In genomic region chr4:134128221-134128982, GRCm38 (mm10) we compare ENCODE assay signal across 8 mouse cellular contexts. TPM values are rescaled to one million over a fixed set of nuclear protein-coding genes. Genes with fewer than 3 reads are reported as not detected.
DNase-seq lines count a peak whose midpoint lies in the region; ATAC-seq lines count a peak whose summit lies in the region.

Gene Sh3bgrl3 (minus strand): TSS chr4:134128789.

- peak within 1 kb of the TSS; percentile 86 for H3K9ac ChIP-seq in heart, embryonic 12.5 days
- H3K9ac ChIP-seq in kidney, embryonic 16.5 days (replicated peaks; ENCODE audit: low read length) = peak within 1 kb of the TSS; percentile 90

- H3K4me2 ChIP-seq in heart, embryonic 12.5 days = peak within 1 kb of the TSS; percentile 90
- peak within 1 kb of the TSS; percentile 88 for H3K4me2 ChIP-seq in kidney, embryonic 16.5 days (replicated peaks; ENCODE audit: low read depth, low read length)

- DNase-seq in CD4-positive, CD25-positive, alpha-beta regulatory T cell, adult 2 months (ENCODE audit: low read depth, low spot score) = peak; percentile 90
- peak; percentile 90 for DNase-seq in liver
- peak; percentile 55 to 79 for DNase-seq in monocyte, adult 2 months (ENCODE audit: low read depth in 1 of 2, low spot score in 2 of 2)
- peak; percentile 93 to 94 for DNase-seq in spleen, postnatal 36 days (ENCODE audit: low spot score in 2 of 2)

- H3K36me3 ChIP-seq in heart, embryonic 12.5 days = peaks cover 21% of the 10 kb centered on the region
- H3K36me3 ChIP-seq in kidney, embryonic 16.5 days (ENCODE audit: insufficient read depth, low read length) = peaks cover 7% of the 10 kb centered on the region; the same call in 1 of the 2 replicates

- H3K4me3 ChIP-seq in brown adipose tissue, adult 24 weeks (ENCODE audit: insufficient read depth, low read depth, low read length) = peak within 1 kb of the TSS; percentile 90
- peak within 1 kb of the TSS; percentile 88 for H3K4me3 ChIP-seq in heart, embryonic 12.5 days
- H3K4me3 ChIP-seq in kidney, embryonic 16.5 days (ENCODE audit: low read length) = peak within 1 kb of the TSS; percentile 86

- ATAC-seq in erythroid progenitor cell, adult 5-6 weeks (replicated peaks; ENCODE audit: low FRiP score, poor library complexity, severe bottlenecking) = peak; percentile 84
- ATAC-seq in heart, embryonic 12.5 days (ENCODE audit: insufficient number of reproducible peaks, low FRiP score) = peak; percentile 92
- ATAC-seq in kidney, embryonic 16.5 days (ENCODE audit: low FRiP score, low TSS enrichment) = peak; percentile 94

- H3K27me3 ChIP-seq in heart, embryonic 12.5 days (replicated peaks) = no peaks in the 10 kb centered on the region; the same call in 1 of the 2 replicates
- no peaks in the 10 kb centered on the region for H3K27me3 ChIP-seq in kidney, embryonic 16.5 days (ENCODE audit: insufficient read depth, low read length)

- peaks cover 11% of the 10 kb centered on the region; the same call in 1 of the 2 replicates for H3K4me1 ChIP-seq in brown adipose tissue, adult 24 weeks (ENCODE audit: control insufficient read depth, insufficient read depth, insufficient read length, low read length)
- peaks cover 44% of the 10 kb centered on the region for H3K4me1 ChIP-seq in heart, embryonic 12.5 days (replicated peaks)
- peaks cover 25% of the 10 kb centered on the region for H3K4me1 ChIP-seq in kidney, embryonic 16.5 days (ENCODE audit: insufficient read depth, low read length)

- no peaks in the 10 kb centered on the region for H3K9me3 ChIP-seq in heart, embryonic 12.5 days (replicated peaks)
- H3K9me3 ChIP-seq in kidney, embryonic 16.5 days (ENCODE audit: low read length) = no peaks in the 10 kb centered on the region

- H3K27ac ChIP-seq in brown adipose tissue, adult 24 weeks (replicated peaks; ENCODE audit: low read depth, low read length) = peak within 1 kb of the TSS; percentile 71
- peak within 1 kb of the TSS; percentile 86 for H3K27ac ChIP-seq in heart, embryonic 12.5 days (ENCODE audit: poor library complexity, severe bottlenecking)
- H3K27ac ChIP-seq in kidney, embryonic 16.5 days (ENCODE audit: low read length) = peak within 1 kb of the TSS; percentile 95

- under 1% methylated on average over 50 of the region's 50 CpGs for WGBS in heart, embryonic 12.5 days
- WGBS in kidney, embryonic 16.5 days = under 1% methylated on average over 49 of the region's 50 CpGs

RNA-seq across cellular contexts. Expression of gene Sh3bgrl3, which starts in this region (rescaled TPM):
- polyA plus RNA-seq in brown adipose tissue, adult 24 weeks (2012; ENCODE audit: insufficient read depth, insufficient read length, missing spikeins) = 39.0 and 44.7 TPM in 2 replicates
- total RNA-seq in erythroid progenitor cell, adult 5-6 weeks (2015; ENCODE audit: low replicate concordance) = 129 and 180 TPM in 2 replicates
- 22.6 and 67.0 TPM in 2 replicates for total RNA-seq in erythroid progenitor cell, adult 5-6 weeks (2017; ENCODE audit: low replicate concordance)
- polyA plus RNA-seq in heart, embryonic 12.5 days (2016; fragmentation: Nextera tagmentation; extraction: Ambion mirVana) = 179 and 190 TPM in 2 replicates
- 389 and 435 TPM in 2 replicates for polyA plus RNA-seq in kidney, embryonic 16.5 days (2015; fragmentation: Nextera tagmentation; extraction: Ambion mirVana)

Comparison
In these comparisons a context has a peak if more than half of its experiments do, and no peak if none do; other contexts are left out.
1. Peak in every context shown above with its lines: DNase-seq, ATAC-seq, H3K4me3 ChIP-seq and H3K27ac ChIP-seq.